Mouse (Mus musculus) frontal cortex, adult 2 months (tissue): Measurements from ENCODE around the gene Srr. TPM values are rescaled to one million over a fixed set of nuclear protein-coding genes. Genes with fewer than 3 reads are reported as not detected.

ENCODE experiments used
- DNase-seq, 2 experiments: peaks; one replicate each; pipeline ENCODE4 v3.0.0; 2022; ENCODE audit warnings: low spot score in 1 of 2; ENCODE audit errors: extremely low spot score in 1 of 2
- polyA plus RNA-seq: library from polyadenylated mRNA; depleted of rRNA; stranded (reverse); fragments of >200 nt; gene quantifications from 2 replicates; pipeline ENCODE4 v1.2.3, GENCODE M21; 2012; rRNA removed

The Srr gene
- 61.0 and 62.9 TPM in 2 replicates for polyA plus RNA-seq

DNA sequence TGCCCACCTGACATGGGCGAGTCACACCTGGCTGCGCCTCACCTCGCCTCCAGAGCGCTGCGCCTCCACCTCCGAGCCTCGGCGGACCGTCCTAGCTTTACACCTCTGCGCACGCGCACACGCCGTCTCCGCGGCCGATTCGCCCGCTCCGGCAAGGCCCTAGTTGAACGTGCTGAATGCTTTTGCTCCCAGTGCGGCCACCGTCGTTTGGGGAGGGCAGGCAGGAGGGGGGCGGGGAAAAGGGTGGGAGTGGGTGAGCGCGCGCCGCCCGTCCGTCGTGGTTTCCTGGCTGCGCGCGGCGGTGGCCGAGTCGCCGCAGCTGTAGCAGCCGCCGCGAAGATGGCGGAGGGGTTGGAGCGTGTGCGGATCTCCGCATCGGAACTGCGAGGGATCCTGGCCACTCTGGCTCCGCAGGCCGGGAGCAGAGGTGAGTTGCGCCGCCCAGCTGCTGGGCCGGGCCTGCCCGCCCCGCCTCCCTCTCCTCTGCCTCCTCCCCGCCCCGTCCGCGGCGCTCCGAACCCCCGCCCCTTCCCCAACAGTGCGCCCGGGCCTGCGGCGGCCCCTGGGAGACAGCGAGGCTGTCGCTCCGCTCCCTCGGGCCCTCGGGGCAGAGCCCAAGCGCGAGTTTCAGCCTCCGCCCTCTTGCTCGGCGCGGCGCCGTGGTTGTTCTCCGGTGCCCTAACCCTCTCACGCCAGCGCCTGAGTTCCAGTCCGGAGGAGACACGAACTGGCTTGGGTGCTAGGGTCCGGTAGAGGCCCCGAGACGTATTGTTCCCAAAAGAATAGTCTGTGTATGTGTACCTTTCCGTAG, at the start of gene Srr, which contains the start of gene Smg6:
Gene Srr (minus strand): TSS at position 372 of the 811 bp plus-strand sequence.
Gene Smg6 (plus strand): TSS at position 247 of the 811 bp plus-strand sequence.
- peak; percentile 80 to 91 for DNase-seq

DNA sequence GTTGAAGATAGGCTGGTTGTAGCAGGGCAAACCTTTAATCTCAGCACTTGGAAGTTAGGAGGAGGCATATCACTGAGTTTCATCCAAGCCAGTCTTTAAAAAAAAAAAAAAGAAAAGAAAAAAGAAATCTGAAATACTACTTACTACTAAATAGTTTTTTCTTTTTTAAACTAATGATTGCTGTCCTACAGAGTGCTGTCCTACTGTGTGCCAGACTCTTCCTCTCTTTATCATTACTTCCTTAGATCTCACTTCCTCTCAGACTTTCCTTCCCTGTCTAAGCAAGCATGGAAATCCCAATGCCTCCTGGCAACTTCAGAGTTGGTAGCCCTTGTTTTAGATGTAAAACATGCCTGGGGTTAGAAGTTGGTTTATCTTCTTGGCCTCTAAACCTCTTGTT, 48.9 kb upstream of the Srr start:
- DNase-seq, result no peak

- no peak for DNase-seq
Observed at GRCm38 (mm10) chr11:74973290-74974157, 47.8 kb upstream of the Srr start.

- no peak for DNase-seq
Observed at GRCm38 (mm10) chr11:74965516-74965915, 39.8 kb upstream of the Srr start.

GRCm38 (mm10) chr11:74962846-74963407, 37.2 kb upstream of the Srr start:
- DNase-seq, result no peak

DNA sequence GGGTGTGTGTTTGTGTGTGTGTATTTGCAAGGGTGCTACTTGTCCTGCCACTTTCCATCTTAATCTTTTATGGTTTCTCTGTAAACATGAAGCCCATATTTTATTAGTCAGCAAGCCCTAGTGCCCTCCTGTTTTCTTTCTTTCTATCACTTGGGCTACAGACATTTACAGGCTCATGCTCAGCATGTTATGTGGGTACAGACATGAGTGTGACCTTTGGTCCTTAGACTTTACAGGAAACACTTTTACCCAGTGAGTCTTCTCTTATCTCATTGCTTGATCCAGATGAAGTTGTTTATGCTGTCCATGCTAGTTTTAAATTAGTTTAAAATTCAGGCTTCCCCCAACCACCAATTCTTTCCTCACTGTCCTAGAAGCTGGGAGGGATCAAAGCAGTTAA, 36.2 kb upstream of the Srr start:
- DNase-seq, result no peak

- no peak for DNase-seq
Observed at GRCm38 (mm10) chr11:74960031-74960551, 34.3 kb upstream of the Srr start.

- DNase-seq, result no peak
Observed at GRCm38 (mm10) chr11:74959501-74959900, 33.8 kb upstream of the Srr start.

DNA sequence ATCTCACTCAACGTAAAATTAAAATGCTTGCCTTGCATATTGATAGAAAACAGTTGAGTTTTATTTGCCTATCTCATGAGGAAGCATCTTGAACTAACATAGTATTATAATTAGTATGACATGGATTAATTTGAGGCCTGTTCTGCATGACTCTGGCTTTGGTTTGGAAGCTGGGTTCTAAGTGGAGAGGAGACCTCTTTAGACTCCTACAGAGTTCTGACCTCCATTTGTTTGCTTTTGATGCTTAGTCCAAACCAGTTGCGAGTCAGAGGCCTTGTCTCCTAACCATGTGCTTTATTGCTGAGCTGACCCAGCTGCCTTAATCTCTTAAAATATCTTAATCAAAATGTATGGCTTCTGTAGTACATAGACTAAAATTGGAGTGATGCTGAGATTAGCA, 31.9 kb upstream of the Srr start:
- no peak for DNase-seq

DNA sequence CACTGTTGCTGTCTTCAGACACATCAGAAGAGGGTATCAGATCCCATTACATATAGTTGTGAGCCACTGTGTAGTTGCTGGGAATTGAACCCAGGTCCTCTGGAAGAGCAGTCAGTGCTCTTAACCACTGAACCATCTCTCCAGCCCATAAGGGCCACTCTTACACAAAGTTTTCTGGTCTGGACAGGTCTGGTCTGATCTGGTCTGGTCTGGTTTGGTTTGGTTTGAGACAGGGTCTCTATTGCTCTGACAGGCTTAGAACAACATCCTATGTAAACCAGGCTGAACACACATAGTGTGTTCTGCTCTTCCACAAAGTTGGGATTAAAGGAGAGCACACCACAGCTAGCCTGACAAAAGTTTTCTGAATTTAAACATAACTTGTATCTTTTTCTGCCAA, 30.3 kb upstream of the Srr start:
- no peak for DNase-seq

GRCm38 (mm10) chr11:74954901-74955300, 29.2 kb upstream of the Srr start:
- DNase-seq, result no peak

- peak in 1 of 2 experiments; percentile 77 for DNase-seq
Observed at GRCm38 (mm10) chr11:74946348-74946747, 20.6 kb upstream of the Srr start.

GRCm38 (mm10) chr11:74930391-74930790, 4.6 kb upstream of the Srr start:
- no peak for DNase-seq

GRCm38 (mm10) chr11:74929111-74929510, 3.4 kb upstream of the Srr start:
- no peak for DNase-seq

DNA sequence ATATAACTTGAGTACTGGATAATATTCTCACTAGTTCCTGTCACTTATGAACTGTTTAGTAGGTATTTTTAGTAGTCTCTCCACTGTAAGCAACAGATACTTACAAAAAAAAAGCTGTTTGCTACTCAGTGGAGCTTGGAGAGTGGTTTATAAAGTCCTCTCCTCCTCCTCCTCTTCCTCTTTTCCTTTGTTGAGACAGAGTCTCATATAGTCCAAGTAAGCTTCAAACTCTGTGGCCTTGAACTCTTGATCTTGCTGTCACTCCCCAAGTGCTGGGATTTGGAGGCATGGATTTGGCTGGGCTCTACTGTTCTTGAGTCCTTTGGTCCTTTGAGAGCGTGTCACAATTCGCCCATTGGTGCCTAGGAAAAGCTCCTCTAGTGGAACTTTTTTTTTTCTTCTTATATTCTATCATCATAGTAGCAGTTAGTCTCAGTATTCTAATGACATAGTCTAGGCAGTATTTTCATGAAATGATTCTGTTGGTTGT, 1.5 kb upstream of the Srr start:
- no peak for DNase-seq

DNA sequence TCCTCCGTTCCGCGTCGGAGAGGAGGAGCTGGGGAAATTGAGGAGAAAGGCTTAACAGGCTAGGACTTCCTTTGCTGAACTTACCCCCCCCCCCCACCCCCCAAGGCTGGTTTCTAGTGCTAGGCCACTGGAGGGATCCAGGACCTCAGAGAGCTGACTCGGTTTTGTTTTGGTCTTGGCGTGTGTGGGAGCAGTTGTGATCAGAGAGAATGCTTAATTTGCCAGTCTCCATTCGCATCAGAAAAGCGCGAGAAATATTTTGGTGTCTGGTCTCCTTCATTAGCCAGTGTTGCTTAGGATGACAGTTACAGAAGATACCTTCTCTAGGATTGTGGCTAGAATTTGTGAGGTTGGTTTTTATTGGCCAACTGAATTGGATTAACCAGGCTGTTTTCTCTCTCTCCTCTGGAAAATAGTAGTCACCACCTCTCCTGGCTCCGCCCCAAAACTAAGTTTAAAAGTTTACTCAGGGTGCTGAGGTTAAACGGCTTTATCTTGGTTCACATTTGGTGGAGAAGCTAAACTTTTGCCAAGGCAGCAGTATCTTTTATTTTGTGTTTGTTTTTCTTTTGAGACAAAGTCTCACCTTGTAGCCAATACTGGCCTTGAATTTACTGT, 749 bp upstream of the Srr start:
- DNase-seq, result peak in 1 of 2 experiments; percentile 25

GRCm38 (mm10) chr11:74924149-74924548, 1.6 kb downstream of the Srr start:
- no peak for DNase-seq

DNA sequence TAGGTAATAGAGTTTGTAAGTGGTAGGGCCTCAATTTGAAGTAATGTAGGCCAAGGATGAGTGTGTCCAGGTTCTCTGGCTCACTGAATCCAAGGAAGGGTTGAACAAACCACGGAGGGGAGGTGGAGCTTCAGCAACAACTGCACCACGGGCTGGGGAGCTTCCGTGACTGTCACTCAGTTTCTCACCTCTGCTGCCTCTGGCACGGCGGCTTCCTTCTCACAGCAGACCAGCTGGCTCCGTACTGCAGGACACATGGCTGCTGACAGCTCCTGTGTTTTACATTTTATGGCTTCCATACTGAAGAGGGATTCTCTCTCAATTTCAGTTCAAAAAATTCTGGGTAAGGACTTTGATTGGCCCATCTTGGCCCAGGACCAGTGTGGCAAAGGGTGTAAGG, 6.5 kb downstream of the Srr start:
- peak in 1 of 2 experiments; percentile 32 for DNase-seq

- DNase-seq, result no peak
Observed at GRCm38 (mm10) chr11:74912492-74912891, 13.3 kb downstream of the Srr start.

GRCm38 (mm10) chr11:74909978-74910377, 15.8 kb downstream of the Srr start:
- DNase-seq, result no peak
